Mouse (Mus musculus): ENCODE measurements around the gene Hist1h2aa. TPM values are rescaled to one million over a fixed set of nuclear protein-coding genes. Genes with fewer than 3 reads are reported as not detected.

The Hist1h2aa gene
- polyA plus RNA-seq, 1 experiment from 2014 or later, result not detected

DNA sequence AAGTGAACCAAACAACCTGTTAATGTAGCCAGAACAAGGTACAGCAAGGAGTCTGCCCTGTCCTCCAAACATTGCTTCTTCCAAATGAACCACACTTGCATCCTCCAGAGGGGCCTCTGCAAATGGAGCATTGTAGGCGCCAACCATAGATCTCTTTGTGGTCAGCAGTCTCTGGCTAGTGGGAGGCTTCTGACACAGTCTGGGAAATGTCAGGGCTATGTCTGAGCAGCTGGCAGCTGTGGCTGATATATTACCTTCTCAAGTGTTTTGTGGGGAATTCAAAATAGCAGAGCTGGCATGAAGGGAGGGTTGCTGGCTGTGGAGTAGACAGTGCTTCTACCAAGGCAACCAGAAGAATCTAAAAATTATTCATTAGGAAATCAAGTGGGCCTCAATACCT, 18.1 kb upstream of the Hist1h2aa start:
- H3K4me3 ChIP-seq, result no peak overlapping the region
- WGBS, result 78% methylated on average over 1 of the region's 1 CpGs
- no peak overlapping the region for H3K27ac ChIP-seq
- H3K4me1 ChIP-seq, result no peaks in the 10 kb centered on the region
- H3K4me2 ChIP-seq, result no peak overlapping the region
- no peaks in the 10 kb centered on the region for H3K27me3 ChIP-seq
- H3K36me3 ChIP-seq, result no peaks in the 10 kb centered on the region
- no peak for ATAC-seq (ENCODE audit: insufficient number of reproducible peaks, low FRiP score, low TSS enrichment, low read depth)
- H3K9ac ChIP-seq, result no peak overlapping the region
- H3K9me3 ChIP-seq, result no peaks in the 10 kb centered on the region

DNA sequence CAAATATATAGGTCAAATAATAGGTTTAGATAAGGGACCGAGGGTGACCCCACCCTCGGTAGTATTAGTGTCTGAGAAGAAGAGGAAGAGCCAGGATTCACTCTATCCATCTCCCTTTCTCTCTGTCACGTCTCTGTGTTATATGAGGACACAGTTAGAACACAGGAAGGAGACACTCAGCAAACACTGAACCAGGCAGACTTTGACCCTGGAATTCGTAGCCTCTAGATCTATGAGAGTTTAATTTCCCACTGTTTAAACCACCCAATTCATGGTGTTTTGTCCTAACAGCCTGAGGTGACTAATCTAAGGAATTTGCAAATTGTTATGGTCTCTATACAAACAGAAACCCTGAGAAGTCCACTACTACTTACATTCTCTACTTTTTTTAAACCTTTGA, 16.6 kb upstream of the Hist1h2aa start:
- no peak for ATAC-seq (ENCODE audit: insufficient number of reproducible peaks, low FRiP score, low TSS enrichment, low read depth)

DNA sequence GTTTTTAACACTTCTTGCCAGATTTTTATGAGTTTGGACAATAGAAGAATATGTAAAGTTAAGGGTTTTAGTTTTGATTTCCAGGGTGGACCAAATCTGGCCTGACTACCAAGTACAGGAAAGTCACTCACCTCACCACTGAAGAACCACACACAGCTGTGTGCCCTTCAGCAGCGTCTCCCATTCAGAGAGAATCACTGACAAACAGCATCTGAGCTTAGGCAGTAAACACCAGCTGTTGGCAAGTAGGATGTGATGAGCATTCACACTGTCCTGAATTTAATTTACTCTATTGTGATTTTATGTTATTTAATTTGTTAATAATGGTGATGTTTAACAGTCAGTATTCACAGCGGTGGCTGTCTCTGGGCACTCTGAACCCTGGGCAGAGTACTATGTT, 8.5 kb upstream of the Hist1h2aa start:
- H3K36me3 ChIP-seq, result no peaks in the 10 kb centered on the region
- 71% methylated on average over 2 of the region's 2 CpGs for WGBS

More for the DNA sequence above, 16.6 kb upstream of the Hist1h2aa start:
- Histone ChIP-seq H3K9me3 (no peaks in the 10 kb centered on the region), H3K36me3 (no peaks in the 10 kb centered on the region), H3K4me2 (no peak overlapping the region), H3K4me1 (no peaks in the 10 kb centered on the region), H3K9ac (no peak overlapping the region), H3K4me3 (no peak overlapping the region), H3K27ac (no peak overlapping the region), H3K27me3 (no peaks in the 10 kb centered on the region)
- WGBS, result 76% methylated on average over 4 of the region's 4 CpGs

DNA sequence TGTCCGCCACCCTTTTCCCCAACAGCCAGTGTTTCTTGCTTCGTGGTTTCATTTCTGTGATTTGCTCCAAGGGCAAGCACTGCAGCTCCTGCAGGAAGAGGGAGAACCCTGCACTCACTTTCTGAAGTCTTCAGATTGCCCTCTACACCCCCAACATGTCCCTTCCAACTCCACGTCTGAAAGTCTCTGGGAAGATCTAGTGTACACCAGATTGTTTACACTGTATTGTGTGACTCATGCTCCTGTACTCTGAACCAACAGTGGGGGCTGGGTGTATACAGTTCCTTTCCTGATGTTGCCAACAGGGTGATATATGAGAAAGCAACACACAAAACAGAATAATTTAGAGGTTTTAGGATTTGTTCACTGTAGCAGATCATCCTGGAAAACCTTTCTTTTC, 5.6 kb upstream of the Hist1h2aa start:
- Histone ChIP-seq H3K9ac (no peak overlapping the region), H3K4me2 (no peak overlapping the region), H3K36me3 (no peaks in the 10 kb centered on the region), H3K4me3 (no peak overlapping the region), H3K27ac (no peak overlapping the region), H3K9me3 (no peaks in the 10 kb centered on the region), H3K27me3 (no peaks in the 10 kb centered on the region), H3K4me1 (0 out of 2 replicates have a peak, but pooled peaks cover 4% of the 10 kb centered on the region)
- ATAC-seq (ENCODE audit: insufficient number of reproducible peaks, low FRiP score, low TSS enrichment, low read depth), result no peak
- 60% methylated on average over 3 of the region's 3 CpGs for WGBS

More for the DNA sequence above, 8.5 kb upstream of the Hist1h2aa start:
- no peak for ATAC-seq (ENCODE audit: insufficient number of reproducible peaks, low FRiP score, low TSS enrichment, low read depth)
- H3K9me3 ChIP-seq, result no peaks in the 10 kb centered on the region
- H3K4me3 ChIP-seq, result no peak overlapping the region
- H3K4me2 ChIP-seq, result no peak overlapping the region
- H3K27me3 ChIP-seq, result no peaks in the 10 kb centered on the region
- no peak overlapping the region for H3K27ac ChIP-seq
- no peaks in the 10 kb centered on the region for H3K4me1 ChIP-seq
- H3K9ac ChIP-seq, result no peak overlapping the region

DNA sequence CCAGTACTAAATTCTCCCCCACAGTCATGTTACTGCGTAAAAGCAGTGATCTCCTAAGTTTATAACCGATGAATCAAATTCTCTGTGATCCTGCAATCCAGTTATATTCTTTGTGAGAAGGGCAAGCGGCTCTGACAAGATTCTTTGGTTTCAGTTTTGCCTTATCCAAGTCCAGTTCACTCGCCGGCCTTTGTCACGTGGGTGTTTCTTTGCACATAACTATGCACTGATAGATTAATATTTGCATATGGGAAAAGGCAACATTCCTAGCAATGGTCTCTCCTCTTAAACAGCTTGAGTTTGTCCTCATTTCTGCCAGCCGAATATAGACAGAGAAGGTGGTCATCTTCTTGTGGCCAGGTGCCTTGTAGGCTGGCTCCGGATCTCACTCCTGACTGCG, 3.8 kb upstream of the Hist1h2aa start:
- H3K4me1 ChIP-seq, result 0 out of 2 replicates have a peak, but pooled peaks cover 4% of the 10 kb centered on the region
- no peak overlapping the region for H3K4me2 ChIP-seq
- no peaks in the 10 kb centered on the region for H3K36me3 ChIP-seq
- no peak overlapping the region for H3K9ac ChIP-seq
- H3K27ac ChIP-seq, result no peak overlapping the region
- no peaks in the 10 kb centered on the region for H3K27me3 ChIP-seq
- ATAC-seq (ENCODE audit: insufficient number of reproducible peaks, low FRiP score, low TSS enrichment, low read depth), result no peak
- WGBS, result 78% methylated on average over 9 of the region's 9 CpGs
- no peak overlapping the region for H3K4me3 ChIP-seq
- no peaks in the 10 kb centered on the region for H3K9me3 ChIP-seq

DNA sequence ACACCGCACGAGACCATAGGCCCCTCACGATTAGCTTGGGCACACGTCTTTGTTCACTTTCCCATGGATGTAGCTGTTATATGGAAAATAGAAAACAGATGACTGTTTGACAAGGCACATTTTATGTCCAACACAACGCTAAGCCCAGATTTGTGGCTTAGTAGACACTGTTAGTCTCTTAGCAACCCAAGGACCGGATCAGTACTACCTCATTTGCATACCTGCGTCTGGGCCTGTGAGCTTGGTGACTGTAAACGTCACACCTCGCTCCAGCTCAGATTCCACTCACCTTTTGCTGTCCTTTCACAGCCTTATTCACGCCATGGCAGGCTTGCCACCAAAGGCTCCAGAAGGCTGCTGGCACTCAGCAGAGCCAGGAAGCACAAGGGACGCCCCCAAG, 3.4 kb upstream of the Hist1h2aa start:
- no peak overlapping the region for H3K27ac ChIP-seq

DNA sequence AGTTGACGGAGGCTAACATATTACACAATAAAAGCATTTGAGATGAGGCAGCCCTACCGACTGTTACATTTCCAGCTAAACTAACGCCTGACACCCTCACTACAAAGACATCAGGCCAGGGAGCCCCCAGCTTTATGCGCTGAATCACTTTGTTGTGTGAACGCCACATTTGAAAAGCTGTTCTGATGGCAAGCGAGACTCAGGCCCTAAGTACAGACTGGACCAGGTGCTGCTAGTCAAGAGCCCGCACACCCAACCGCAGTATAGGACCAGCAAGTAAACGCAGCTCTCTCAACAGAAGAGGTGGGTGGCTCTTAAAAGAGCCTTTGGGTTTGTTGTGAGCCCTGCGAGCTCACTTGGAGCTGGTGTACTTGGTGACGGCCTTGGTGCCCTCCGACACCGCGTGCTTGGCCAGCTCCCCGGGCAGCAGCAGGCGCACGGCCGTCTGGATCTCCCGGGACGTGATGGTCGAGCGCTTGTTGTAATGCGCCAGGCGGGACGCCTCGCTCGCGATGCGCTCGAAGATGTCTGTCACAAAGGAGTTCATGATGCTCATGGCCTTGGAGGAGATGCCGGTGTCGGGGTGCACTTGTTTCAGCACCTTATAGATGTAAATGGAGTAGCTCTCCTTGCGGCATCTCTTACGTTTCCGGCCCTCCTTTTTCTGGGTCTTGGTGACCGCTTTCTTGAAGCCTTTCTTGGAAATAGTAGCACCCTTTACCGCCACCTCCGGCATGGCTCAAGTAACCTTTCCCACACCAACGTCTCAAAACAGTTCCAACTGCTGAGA, 646 bp upstream of the Hist1h2aa start, which contains the start of gene Hist1h2ba:
Hist1h2ba (minus strand) TSS at position 736 of the 790 bp plus-strand sequence.
- H3K9ac ChIP-seq, result no peak within 1 kb of the TSS
- no peaks in the 10 kb centered on the region for H3K9me3 ChIP-seq
- H3K4me2 ChIP-seq, result no peak within 1 kb of the TSS
- H3K4me3 ChIP-seq, result no peak within 1 kb of the TSS
- no peak within 1 kb of the TSS for H3K27ac ChIP-seq
- 94% methylated on average over 39 of the region's 39 CpGs for WGBS
- no peaks in the 10 kb centered on the region for H3K36me3 ChIP-seq
- 0 out of 2 replicates have a peak, but pooled peaks cover 4% of the 10 kb centered on the region for H3K4me1 ChIP-seq
- H3K27me3 ChIP-seq, result no peaks in the 10 kb centered on the region
- ATAC-seq (ENCODE audit: insufficient number of reproducible peaks, low FRiP score, low TSS enrichment, low read depth), result no peak

More for the DNA sequence above, 3.4 kb upstream of the Hist1h2aa start:
- 25% methylated on average over 11 of the region's 11 CpGs for WGBS
- H3K4me3 ChIP-seq, result no peak overlapping the region
- no peaks in the 10 kb centered on the region for H3K36me3 ChIP-seq
- H3K4me2 ChIP-seq, result no peak overlapping the region
- ATAC-seq (ENCODE audit: insufficient number of reproducible peaks, low FRiP score, low TSS enrichment, low read depth), result no peak
- H3K27me3 ChIP-seq, result no peaks in the 10 kb centered on the region
- H3K4me1 ChIP-seq, result 0 out of 2 replicates have a peak, but pooled peaks cover 4% of the 10 kb centered on the region
- no peak overlapping the region for H3K9ac ChIP-seq
- no peaks in the 10 kb centered on the region for H3K9me3 ChIP-seq

DNA sequence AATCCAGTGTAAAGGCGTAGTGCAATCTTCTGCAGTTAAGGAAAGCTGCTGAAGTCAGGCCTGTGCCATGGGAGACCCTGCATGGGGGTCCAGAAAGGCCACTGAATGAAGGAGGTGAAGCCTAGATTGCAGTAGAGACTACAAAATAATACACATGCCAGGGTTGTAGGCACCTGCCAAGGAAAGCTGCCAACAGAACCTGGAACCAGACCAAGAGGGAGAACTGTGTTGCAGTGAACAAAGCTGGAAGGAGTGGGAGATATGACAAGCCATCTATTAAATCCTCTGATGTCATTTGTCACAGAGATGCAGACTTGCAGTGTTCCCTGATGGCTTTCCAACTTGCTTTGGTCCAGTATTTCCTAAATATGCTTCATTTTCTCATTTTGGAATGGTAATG, 4.4 kb downstream of the Hist1h2aa start:
- Histone ChIP-seq H3K4me2 (no peak overlapping the region), H3K36me3 (no peaks in the 10 kb centered on the region), H3K9me3 (no peaks in the 10 kb centered on the region), H3K9ac (no peak overlapping the region), H3K27ac (no peak overlapping the region), H3K4me1 (no peaks in the 10 kb centered on the region), H3K27me3 (no peaks in the 10 kb centered on the region), H3K4me3 (no peak overlapping the region)
- ATAC-seq (ENCODE audit: insufficient number of reproducible peaks, low FRiP score, low TSS enrichment, low read depth), result no peak
- WGBS, result 78% methylated on average over 1 of the region's 1 CpGs

DNA sequence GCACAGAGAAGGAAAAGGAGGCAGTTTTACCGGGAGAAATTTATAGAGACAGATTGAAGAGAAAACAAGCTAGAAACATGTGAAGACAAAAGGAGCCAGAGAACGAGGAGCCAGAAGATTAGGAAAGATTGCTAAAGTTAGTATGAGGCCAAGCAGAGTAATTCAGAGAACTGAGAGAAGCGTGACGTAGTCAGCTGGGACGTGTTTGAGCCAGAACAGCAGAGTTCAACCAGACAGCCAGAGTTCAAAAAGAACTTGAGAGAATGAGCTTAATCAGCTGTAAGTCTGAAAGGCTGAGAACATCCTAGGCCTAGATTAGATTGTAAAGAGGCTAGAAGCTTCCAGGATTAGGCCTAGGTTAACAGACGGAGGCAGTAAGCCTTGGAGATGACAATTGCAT, 6.0 kb downstream of the Hist1h2aa start:
- Histone ChIP-seq H3K9ac (no peak overlapping the region), H3K36me3 (no peaks in the 10 kb centered on the region), H3K27me3 (no peaks in the 10 kb centered on the region), H3K27ac (no peak overlapping the region), H3K4me3 (no peak overlapping the region), H3K9me3 (no peaks in the 10 kb centered on the region), H3K4me1 (no peaks in the 10 kb centered on the region), H3K4me2 (no peak overlapping the region)
- WGBS, result 47% methylated on average over 6 of the region's 6 CpGs
- no peak for ATAC-seq (ENCODE audit: insufficient number of reproducible peaks, low FRiP score, low TSS enrichment, low read depth)

DNA sequence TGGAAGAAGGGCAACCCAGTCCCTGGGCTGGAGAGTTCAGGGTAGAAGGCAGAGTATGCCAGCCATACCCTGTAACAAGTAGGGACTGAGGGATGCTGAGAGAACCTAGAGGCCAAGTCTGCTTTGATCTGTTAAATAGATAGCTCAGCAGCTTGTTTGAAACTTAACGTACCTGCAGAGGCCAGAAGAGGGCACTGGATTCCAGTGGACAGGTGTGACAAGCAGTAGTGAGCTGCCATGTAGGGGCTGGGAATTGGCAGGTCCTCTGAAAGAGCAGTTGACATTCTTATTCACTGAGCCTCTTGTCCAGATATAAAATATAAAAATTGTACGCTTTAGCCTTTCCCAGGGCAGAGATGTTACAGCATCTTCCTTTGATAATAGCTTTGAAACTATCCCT, 8.6 kb downstream of the Hist1h2aa start:
- H3K9me3 ChIP-seq, result no peaks in the 10 kb centered on the region
- no peaks in the 10 kb centered on the region for H3K36me3 ChIP-seq
- H3K4me3 ChIP-seq, result no peak overlapping the region
- no peak for ATAC-seq (ENCODE audit: insufficient number of reproducible peaks, low FRiP score, low TSS enrichment, low read depth)
- H3K9ac ChIP-seq, result no peak overlapping the region
- no peaks in the 10 kb centered on the region for H3K27me3 ChIP-seq
- 41% methylated on average over 2 of the region's 2 CpGs for WGBS
- no peaks in the 10 kb centered on the region for H3K4me1 ChIP-seq
- no peak overlapping the region for H3K4me2 ChIP-seq
- H3K27ac ChIP-seq, result no peak overlapping the region

DNA sequence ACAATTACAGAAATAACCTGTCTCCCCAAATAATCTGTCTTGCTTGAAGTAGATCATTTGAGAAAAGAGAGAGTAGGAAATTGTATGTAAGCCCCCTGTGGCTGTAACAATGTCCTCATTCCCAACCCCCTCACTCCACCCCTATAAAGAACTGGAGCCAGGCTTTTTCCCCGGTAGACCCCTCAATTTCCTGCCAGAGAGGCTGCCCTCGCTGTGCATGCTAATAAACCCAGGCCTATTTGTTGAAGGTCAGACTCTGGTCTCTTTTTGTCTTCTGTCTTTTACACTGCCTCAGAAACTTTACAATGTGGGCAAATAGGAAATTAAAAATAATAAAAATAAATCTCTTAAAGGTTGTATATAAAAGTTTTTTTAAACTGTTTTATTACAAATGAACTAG, 12.0 kb downstream of the Hist1h2aa start:
- no peak overlapping the region for H3K9ac ChIP-seq
- no peak overlapping the region for H3K27ac ChIP-seq
- no peaks in the 10 kb centered on the region for H3K27me3 ChIP-seq
- H3K9me3 ChIP-seq, result no peaks in the 10 kb centered on the region
- 20% methylated on average over 2 of the region's 2 CpGs for WGBS
- no peak overlapping the region for H3K4me2 ChIP-seq
- no peaks in the 10 kb centered on the region for H3K36me3 ChIP-seq
- ATAC-seq (ENCODE audit: insufficient number of reproducible peaks, low FRiP score, low TSS enrichment, low read depth), result no peak
- H3K4me3 ChIP-seq, result no peak overlapping the region
- 0 out of 2 replicates have a peak, but pooled peaks cover 3% of the 10 kb centered on the region for H3K4me1 ChIP-seq

DNA sequence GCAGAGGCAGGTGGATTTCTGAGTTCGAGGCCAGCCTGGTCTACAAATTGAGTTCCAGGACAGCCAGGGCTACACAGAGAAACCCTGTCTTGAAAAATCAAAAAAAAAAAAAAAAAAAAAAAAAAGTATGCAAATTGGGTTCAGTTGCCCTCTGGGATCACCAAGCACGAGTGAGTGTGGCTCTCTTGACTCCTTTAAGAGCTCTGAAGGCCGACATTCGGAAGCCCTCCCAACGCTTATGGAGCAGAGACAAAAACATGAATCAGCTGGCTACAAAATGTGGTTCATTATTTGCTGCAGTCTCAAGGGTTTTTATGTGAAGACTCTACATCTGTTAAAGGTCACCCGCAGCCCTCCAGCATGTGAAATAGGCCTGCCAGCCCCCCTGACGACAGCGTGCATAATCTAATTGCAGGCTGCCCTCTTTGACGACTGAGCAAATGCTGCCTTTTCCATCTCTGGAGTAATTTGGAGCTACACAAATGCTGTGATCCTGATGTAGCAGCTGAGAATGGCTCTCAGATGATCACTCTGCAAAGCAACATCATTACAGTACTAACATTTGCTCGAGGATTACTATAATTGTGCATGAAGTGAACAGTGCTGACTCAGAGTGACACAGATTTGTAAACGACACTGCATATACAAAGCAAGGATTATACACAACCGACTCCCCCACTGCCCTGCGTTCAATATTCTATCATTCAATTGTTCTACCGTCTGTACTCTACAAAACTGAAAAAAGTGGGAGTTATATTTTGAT, 15.4 kb downstream of the Hist1h2aa start:
- ATAC-seq (ENCODE audit: insufficient number of reproducible peaks, low FRiP score, low TSS enrichment, low read depth), result no peak
- H3K4me3 ChIP-seq, result no peak overlapping the region
- WGBS, result 44% methylated on average over 14 of the region's 14 CpGs

More for the DNA sequence above, 15.4 kb downstream of the Hist1h2aa start:
- H3K27ac ChIP-seq, result no peak overlapping the region
- no peaks in the 10 kb centered on the region for H3K9me3 ChIP-seq
- no peaks in the 10 kb centered on the region for H3K27me3 ChIP-seq
- H3K4me1 ChIP-seq, result 0 out of 2 replicates have a peak, but pooled peaks cover 3% of the 10 kb centered on the region
- no peaks in the 10 kb centered on the region for H3K36me3 ChIP-seq
- no peak overlapping the region for H3K4me2 ChIP-seq
- no peak overlapping the region for H3K9ac ChIP-seq

All from limb, embryonic 15.5 days (tissue).